Mouse (Mus musculus): ENCODE data around the gene Sccpdh.

DNA sequence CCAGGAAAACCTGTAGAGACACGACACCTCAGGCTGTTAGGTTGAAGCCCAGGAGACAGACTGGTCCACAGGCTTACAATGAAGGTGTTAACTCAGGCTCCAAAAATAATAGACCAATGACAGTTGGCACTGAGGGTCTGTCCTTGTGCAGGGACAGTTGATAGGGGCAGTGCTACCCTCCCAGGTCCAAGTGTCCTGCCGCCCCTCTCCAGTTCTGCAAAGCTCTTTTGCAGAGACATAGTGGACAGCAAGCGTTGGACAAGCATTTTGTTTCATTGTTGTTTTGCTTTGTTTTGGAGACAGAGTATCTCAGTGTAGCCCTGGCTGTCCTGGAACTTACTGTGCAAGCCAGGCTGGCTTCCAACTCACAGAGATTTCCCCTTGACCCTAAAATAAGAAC is 63.4 kb downstream of the Sccpdh start:
- TF ChIP-seq CTCF (IDR thresholded peaks at IDR 0.05; ENCODE audit: low read depth) (no peak), EP300 (optimal IDR thresholded peaks at IDR 0.05) (no peak)

Data from stomach, postnatal 0 days (tissue).